Mouse (Mus musculus): ENCODE measurements around the gene Slc7a5.

GRCm38 (mm10) chr8:121906542-121907512 is 667 bp downstream of the Slc7a5 start:
- no peak for TF ChIP-seq CTCF (conservative IDR thresholded peaks at IDR 0.05 in 1 of 2, IDR thresholded peaks at IDR 0.05 in 1 of 2; ENCODE audit: low read depth in 2 of 2, low read length in 2 of 2)
- no peak for TF ChIP-seq POLR2A (IDR thresholded peaks at IDR 0.05; ENCODE audit: low read depth, low read length)
- TF ChIP-seq NRF1 (IDR thresholded peaks at IDR 0.05; ENCODE audit: low read depth, low read length), result no peak
- peak; percentile 89 for TF ChIP-seq MAX (IDR thresholded peaks at IDR 0.05; ENCODE audit: low read length)

Data from CH12.LX (cell line).